In genomic region chr10:10737041-10737681, GRCm38 (mm10) we compare ENCODE assay signal across 11 mouse cellular contexts. TPM values are rescaled to one million over a fixed set of nuclear protein-coding genes. Genes with fewer than 3 reads are reported as not detected.
DNase-seq lines count a peak whose midpoint lies in the region; ATAC-seq and TF ChIP-seq lines count a peak whose summit lies in the region.
"Had no signal": no experiment of that assay in that cellular context is flagged by ENCODE, and none has a peak within 500 bp of the region (broad histone marks: within the 10 kb centered on the region; RNA-seq: fewer than 3 reads in every experiment).

No protein-coding gene starts in this region.

- H3K9me3 ChIP-seq in kidney, embryonic 15.5 days (replicated peaks): no peaks in the 10 kb centered on the region
- H3K9me3 ChIP-seq: hindbrain, embryonic 10.5 days had no signal

- TF ChIP-seq POLR2A in brain, embryonic 14.5 days (IDR thresholded peaks at IDR 0.05; ENCODE audit: borderline replicate concordance, extremely low read depth, insufficient read depth, insufficient read length, poor library complexity, severe bottlenecking): no peak

- no peak overlapping the region for H3K9ac ChIP-seq in kidney, embryonic 15.5 days

- TF ChIP-seq CTCF in brain, embryonic 14.5 days (IDR thresholded peaks at IDR 0.05; ENCODE audit: borderline replicate concordance, extremely low read depth, insufficient read depth, insufficient read length): no peak

- no peaks in the 10 kb centered on the region for H3K27me3 ChIP-seq in kidney, embryonic 15.5 days

- WGBS in kidney, embryonic 15.5 days: 55% methylated on average over 1 of the region's 1 CpGs

- no peaks in the 10 kb centered on the region for H3K36me3 ChIP-seq in kidney, embryonic 15.5 days
- H3K36me3 ChIP-seq: hindbrain, embryonic 10.5 days had no signal

- no peak overlapping the region for H3K4me2 ChIP-seq in kidney, embryonic 15.5 days

- DNase-seq in kidney, adult 8-10 months: no peak
- peak; percentile 58 for DNase-seq in brain, embryonic 14.5 days (ENCODE audit: low read depth)
- peak; percentile 60 for DNase-seq in kidney, postnatal 10 days
- DNase-seq in lung, postnatal 4 days: peak; percentile 12 to 32
- DNase-seq in spleen, adult 18-20 months: no peak
- DNase-seq in urinary bladder, adult 18-20 months (ENCODE audit: low spot score in 2 of 2): no peak
- no peak for DNase-seq in urinary bladder, postnatal 14 days (ENCODE audit: low spot score)

- ATAC-seq in kidney, embryonic 15.5 days (replicated peaks; ENCODE audit: low FRiP score): 0 out of 2 replicates have a peak, but pooled peaks have one; percentile 43

- no peaks in the 10 kb centered on the region for H3K4me1 ChIP-seq in kidney, embryonic 15.5 days
- H3K4me1 ChIP-seq: hindbrain, embryonic 10.5 days had no signal

- no peak overlapping the region for H3K27ac ChIP-seq in kidney, embryonic 15.5 days
- H3K27ac ChIP-seq: hindbrain, embryonic 10.5 days had no signal

- H3K4me3 ChIP-seq in kidney, embryonic 15.5 days (replicated peaks): no peak overlapping the region
- H3K4me3 ChIP-seq: hindbrain, embryonic 10.5 days had no signal

RNA-seq across cellular contexts. Expression of gene Gm10944, which starts 56.0 kb away (rescaled TPM):
- not detected in 2 replicates for polyA plus RNA-seq in kidney, embryonic 15.5 days (2015; fragmentation: Nextera tagmentation; extraction: Ambion mirVana)
- not detected in 2 replicates for polyA plus RNA-seq in brain, embryonic 14.5 days (2012; rRNA removed)
- polyA plus RNA-seq: cortical plate, adult 2 months; hindbrain, embryonic 10.5 days; liver, embryonic 16.5 days had no signal

Comparison
In these comparisons a context has a peak if more than half of its experiments do, and no peak if none do; other contexts are left out.
1. DNase-seq: peak in brain, embryonic 14.5 days (single experiment), kidney, postnatal 10 days (single experiment) and lung, postnatal 4 days (2 of 2); none in kidney, adult 8-10 months (0 of 2), spleen, adult 18-20 months (0 of 2), urinary bladder, adult 18-20 months (0 of 2) and urinary bladder, postnatal 14 days (single experiment).